Mouse (Mus musculus): ENCODE results near the gene Fxyd4. TPM values are rescaled to one million over a fixed set of nuclear protein-coding genes. Genes with fewer than 3 reads are reported as not detected.

The Fxyd4 gene
- total and polyA plus RNA-seq, 3 experiments = 0.22 TPM; not detected in 2

- Histone ChIP-seq H3K4me3 (ENCODE audit: control insufficient read depth in 1 of 2, insufficient read depth in 1 of 2, low read depth in 2 of 2, low read length in 2 of 2) (peak overlapping the region; percentile 97 to 99), H3K79me2 (ENCODE audit: control insufficient read depth, insufficient read depth, low read length, poor library complexity) (peaks cover 89% of the 10 kb centered on the region)
Measured at GRCm38 (mm10) chr6:117908424-117908900, 29.0 kb downstream of the Fxyd4 start.

GRCm38 (mm10) chr6:117907979-117908355 lies 29.5 kb downstream of the Fxyd4 start:
- H3K27ac ChIP-seq (ENCODE audit: control insufficient read depth, low read depth, low read length) = peak overlapping the region; percentile 93
- peaks cover 12 to 20% of the 10 kb centered on the region in 2 experiments for H3K4me1 ChIP-seq (ENCODE audit: control insufficient read depth in 1 of 2, insufficient read depth in 2 of 2, low read length in 2 of 2)
- peaks cover 20 to 40% of the 10 kb centered on the region in 2 experiments for H3K36me3 ChIP-seq (ENCODE audit: control insufficient read depth in 1 of 2, insufficient read depth in 2 of 2, low read length in 2 of 2)
- no peaks in the 10 kb centered on the region for H3K27me3 ChIP-seq (ENCODE audit: control insufficient read depth in 1 of 2, insufficient read depth in 2 of 2, low read length in 2 of 2)
- peak overlapping the region; percentile 97 to 99 for H3K4me3 ChIP-seq (ENCODE audit: control insufficient read depth in 1 of 2, insufficient read depth in 1 of 2, low read depth in 2 of 2, low read length in 2 of 2)
- peak overlapping the region; percentile 92 for H3K9ac ChIP-seq (ENCODE audit: control insufficient read depth, low read depth, low read length, poor library complexity, severe bottlenecking)
- no peaks in the 10 kb centered on the region for H3K9me3 ChIP-seq (replicated peaks; ENCODE audit: insufficient read depth, low read length)
- TF ChIP-seq USF2 (IDR thresholded peaks at IDR 0.05; ENCODE audit: borderline replicate concordance in 1 of 2, insufficient read depth in 1 of 2, low read depth in 1 of 2, low read length in 2 of 2) (no peak), POLR2A (IDR thresholded peaks at IDR 0.05; ENCODE audit: control insufficient read depth in 1 of 2, insufficient read depth in 1 of 2, low read depth in 1 of 2, low read length in 2 of 2, poor library complexity in 1 of 2) (0 out of 4 replicates have a peak, but pooled peaks of 1 of the 2 experiments have one; percentile 4)
- peaks cover 88% of the 10 kb centered on the region for H3K79me2 ChIP-seq (ENCODE audit: control insufficient read depth, insufficient read depth, low read length, poor library complexity)
- no peak for DNase-seq (ENCODE audit: low read depth, low spot score)

More at GRCm38 (mm10) chr6:117908424-117908900, 29.0 kb downstream of the Fxyd4 start:
- Histone ChIP-seq H3K36me3 (ENCODE audit: control insufficient read depth in 1 of 2, insufficient read depth in 2 of 2, low read length in 2 of 2) (peaks cover 21 to 40% of the 10 kb centered on the region in 2 experiments), H3K4me1 (ENCODE audit: control insufficient read depth in 1 of 2, insufficient read depth in 2 of 2, low read length in 2 of 2) (peaks cover 14 to 18% of the 10 kb centered on the region in 2 experiments), H3K9ac (ENCODE audit: control insufficient read depth, low read depth, low read length, poor library complexity, severe bottlenecking) (peak overlapping the region; percentile 92), H3K9me3 (replicated peaks; ENCODE audit: insufficient read depth, low read length) (no peaks in the 10 kb centered on the region), H3K27ac (ENCODE audit: control insufficient read depth, low read depth, low read length) (peak overlapping the region; percentile 93), H3K27me3 (ENCODE audit: control insufficient read depth in 1 of 2, insufficient read depth in 2 of 2, low read length in 2 of 2) (no peaks in the 10 kb centered on the region)
- peak; percentile 74 for DNase-seq (ENCODE audit: low read depth, low spot score)
- no peak for TF ChIP-seq EP300 (IDR thresholded peaks at IDR 0.05; ENCODE audit: low read depth in 1 of 2, low read length in 2 of 2)
- TF ChIP-seq POLR2A (IDR thresholded peaks at IDR 0.05; ENCODE audit: control insufficient read depth in 1 of 2, insufficient read depth in 1 of 2, low read depth in 1 of 2, low read length in 2 of 2, poor library complexity in 1 of 2) = peak in 1 of 2 experiments; percentile 36; a peak in 1 of 4 replicates
- no peak for TF ChIP-seq ZC3H11A (IDR thresholded peaks at IDR 0.05; ENCODE audit: low read depth, low read length)
- no peak for TF ChIP-seq MAZ (IDR thresholded peaks at IDR 0.05; ENCODE audit: low read depth, low read length)
- 0 out of 2 replicates have a peak, but pooled peaks have one; percentile 5 for TF ChIP-seq ETS1 (IDR thresholded peaks at IDR 0.05; ENCODE audit: low read depth, low read length)
- peak; percentile 65; the same call in 1 of the 2 replicates for TF ChIP-seq MYC (IDR thresholded peaks at IDR 0.05; ENCODE audit: low read depth, low read length)
- no peak for TF ChIP-seq USF2 (IDR thresholded peaks at IDR 0.05; ENCODE audit: borderline replicate concordance in 1 of 2, insufficient read depth in 1 of 2, low read depth in 1 of 2, low read length in 2 of 2)
- peak; percentile 35; the same call in 1 of the 2 replicates for TF ChIP-seq GATA1 (IDR thresholded peaks at IDR 0.05; ENCODE audit: low read depth, low read length)
- TF ChIP-seq POLR2AphosphoS5 (IDR thresholded peaks at IDR 0.05; ENCODE audit: borderline replicate concordance, low read depth, low read length) = no peak
- TF ChIP-seq E2F4 (IDR thresholded peaks at IDR 0.05; ENCODE audit: borderline replicate concordance, low read depth, low read length) = no peak
- peak; percentile 85 for TF ChIP-seq ZNF384 (IDR thresholded peaks at IDR 0.05; ENCODE audit: low read depth, low read length)
- TF ChIP-seq BHLHE40 (IDR thresholded peaks at IDR 0.05; ENCODE audit: borderline replicate concordance, low read depth, low read length) = no peak
- no peak for TF ChIP-seq JUND (IDR thresholded peaks at IDR 0.05; ENCODE audit: low read depth, low read length)
- peak; percentile 44; the same call in 1 of the 2 replicates for TF ChIP-seq MXI1 (IDR thresholded peaks at IDR 0.05; ENCODE audit: low read depth, low read length)
- 0 out of 2 replicates have a peak, but pooled peaks have one; percentile 39 for TF ChIP-seq TBP (IDR thresholded peaks at IDR 0.05; ENCODE audit: low read depth, low read length)
- TF ChIP-seq RCOR1 (IDR thresholded peaks at IDR 0.05; ENCODE audit: low read depth, low read length) = no peak
- no peak for TF ChIP-seq SMC3 (IDR thresholded peaks at IDR 0.05; ENCODE audit: low read depth, low read length)
